Mouse (Mus musculus) heart, adult 2 months (tissue): ENCODE measurements around the gene Homer2. TPM values are rescaled to one million over a fixed set of nuclear protein-coding genes. Genes with fewer than 3 reads are reported as not detected.

ENCODE experiments used
- DNase-seq, 2 experiments: peaks; one replicate each; pipeline ENCODE4 v3.0.0; 2021
- H3K27ac ChIP-seq: fragments of 200-600 bp; 2 replicates; pipeline ENCODE4 v1.8.1; 2022
- H3K27me3 ChIP-seq: fragments of 200-500 bp; 2 replicates; pipeline ENCODE4 v1.6.1; 2012; ENCODE audit warnings: mild to moderate bottlenecking, low read length, inconsistent platforms, mixed read lengths; ENCODE audit not compliant: control insufficient read depth, insufficient read depth
- H3K36me3 ChIP-seq: fragments of 200-500 bp; 2 replicates; pipeline ENCODE4 v1.6.1; 2012; ENCODE audit warnings: low read length, inconsistent platforms; ENCODE audit not compliant: control insufficient read depth, insufficient read depth
- H3K4me1 ChIP-seq: fragments of 200-500 bp; 2 replicates; pipeline ENCODE4 v1.6.1; 2011; ENCODE audit warnings: low read length; ENCODE audit not compliant: control insufficient read depth, insufficient read depth
- H3K4me3 ChIP-seq: fragments of 200-600 bp; 2 replicates; pipeline ENCODE4 v1.8.1; 2022
- H3K79me2 ChIP-seq: fragments of 200-500 bp; replicated peaks from 2 replicates; pipeline ENCODE4 v1.6.1; 2012; ENCODE audit warnings: mild to moderate bottlenecking, inconsistent platforms, low read length, moderate library complexity, mixed read lengths; ENCODE audit not compliant: control insufficient read depth, insufficient read depth
- H3K9ac ChIP-seq: fragments of 200-500 bp; 2 replicates; pipeline ENCODE4 v1.6.1; 2012; ENCODE audit warnings: low read depth, mild to moderate bottlenecking, control low read depth, inconsistent platforms, low read length, mixed read lengths
- CTCF ChIP-seq: fragments of 200-600 bp; IDR thresholded peaks from 2 replicates; pipeline ENCODE4 v1.8.1; 2022; ENCODE audit warnings: antibody characterized with exemption, mild to moderate bottlenecking, moderate library complexity
- EP300 ChIP-seq: fragments of 200-500 bp; IDR thresholded peaks from 2 replicates; pipeline ENCODE4 v1.6.1; 2011; ENCODE audit warnings: low read depth, low read length, control low read depth; ENCODE audit not compliant: insufficient read depth
- POLR2A ChIP-seq: fragments of 200-500 bp; IDR thresholded peaks from 2 replicates; pipeline ENCODE4 v1.6.1; 2011; ENCODE audit warnings: mild to moderate bottlenecking, low read depth, low read length, control low read depth; ENCODE audit not compliant: insufficient read depth
- WGBS: fragments of 180-500 bp; shearing (Covaris S2); methylation state at CpG from one replicate; pipeline ENCODE4 v1.1.7; 2018; 5-methylcytosine and 5-hydroxymethylcytosine counted together
- intact Hi-C: fragments of 180-260 bp; cut with DNase I; formaldehyde crosslinking; loops from one replicate; pipeline ENCODE4 v1.15.1; 2025
- polyA plus RNA-seq: library from polyadenylated mRNA; depleted of rRNA; stranded (reverse); fragments of >200 nt; gene quantifications from 2 replicates; pipeline ENCODE4 v1.2.3, GENCODE M21; 2012
- total RNA-seq, 2 experiments: library from RNA; stranded (reverse); gene quantifications; 2 replicates each; pipeline ENCODE4 v1.2.3; 2021

The Homer2 gene
- total and polyA plus RNA-seq, 3 experiments = 33.1 to 99.5 (median 85.1) TPM

DNA sequence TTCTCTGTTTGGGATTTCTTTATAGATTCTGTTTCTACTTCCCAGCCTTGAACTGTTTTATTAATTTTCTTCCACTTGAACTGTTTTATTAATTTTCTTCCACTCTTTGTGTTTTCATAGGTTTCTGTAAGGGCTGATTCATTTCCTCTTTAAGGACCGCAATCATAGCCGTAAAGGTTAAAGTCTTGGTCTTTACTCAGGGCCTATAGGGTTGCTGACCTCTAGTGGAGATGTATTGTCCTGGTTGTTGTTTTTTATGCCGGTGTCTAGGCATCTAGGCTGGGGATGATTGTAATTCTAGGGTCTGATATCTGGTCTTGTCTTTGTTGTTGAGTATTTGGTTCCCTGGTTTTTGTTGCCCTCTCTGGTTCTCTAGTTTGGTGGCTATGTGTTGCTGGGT lies 123.8 kb downstream of the Homer2 start:
- Histone ChIP-seq H3K27me3 (no peaks in the 10 kb centered on the region), H3K27ac (no peak overlapping the region), H3K36me3 (peaks cover 11% of the 10 kb centered on the region), H3K9ac (no peak overlapping the region), H3K79me2 (no peaks in the 10 kb centered on the region; the same call in 1 of the 2 replicates), H3K4me3 (no peak overlapping the region), H3K4me1 (no peaks in the 10 kb centered on the region)
- 38% methylated on average over 3 of the region's 3 CpGs for WGBS
- no peak for DNase-seq
- TF ChIP-seq EP300 = no peak
- no peak for TF ChIP-seq POLR2A
- peak; percentile 50 for TF ChIP-seq CTCF
- intact Hi-C loops = no loop called here

DNA sequence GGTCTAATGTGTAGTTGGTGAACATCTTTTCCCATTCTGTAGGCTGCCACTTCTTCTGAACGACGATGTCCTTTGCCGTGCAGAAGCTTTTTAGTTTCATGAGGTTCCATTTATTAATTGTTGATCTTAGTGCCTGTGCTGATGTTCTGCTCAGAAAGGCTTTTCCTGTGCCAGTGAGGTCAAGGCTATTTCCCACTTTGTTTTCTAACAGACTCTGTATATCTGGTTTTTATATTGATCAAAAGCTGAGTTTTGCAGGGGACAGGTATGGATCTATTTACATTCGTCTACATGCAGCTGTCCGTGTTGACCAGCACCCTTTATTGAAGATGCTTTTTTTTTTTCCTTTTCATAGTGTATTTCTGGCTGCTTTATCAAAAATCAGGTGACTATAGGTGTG lies 128.0 kb downstream of the Homer2 start:
- DNase-seq = no peak
- Histone ChIP-seq H3K4me3 (no peak overlapping the region), H3K36me3 (peaks cover 25% of the 10 kb centered on the region), H3K4me1 (peaks cover 5% of the 10 kb centered on the region), H3K27ac (no peak overlapping the region), H3K79me2 (peaks cover 6% of the 10 kb centered on the region), H3K27me3 (no peaks in the 10 kb centered on the region), H3K9ac (no peak overlapping the region)
- intact Hi-C loops = loop anchor here (10.0 kb wide), 1 partner anchor 415 kb away; no protein-coding TSS in a partner anchor
- WGBS = 96% methylated on average over 5 of the region's 5 CpGs
- TF ChIP-seq POLR2A (no peak), EP300 (no peak), CTCF (no peak)

DNA sequence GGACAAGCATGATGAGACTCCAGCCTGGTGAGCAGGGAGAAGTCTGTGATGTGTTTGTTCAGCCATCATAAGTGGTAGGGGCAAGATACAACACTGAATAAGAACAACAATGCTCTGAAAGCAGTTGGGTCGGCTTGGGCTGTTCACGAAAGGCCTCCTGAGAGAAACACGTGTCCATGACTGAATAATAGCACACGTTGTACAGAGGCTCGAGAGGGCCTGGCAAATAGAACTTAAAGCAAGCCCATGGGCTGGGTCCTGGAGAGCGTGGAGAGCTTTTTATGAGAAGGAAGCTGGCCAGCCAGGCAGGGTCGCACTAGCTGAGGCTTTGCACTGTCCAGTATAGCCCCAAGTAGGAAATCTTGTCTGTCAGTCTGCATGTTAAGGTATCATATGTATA lies 128.9 kb downstream of the Homer2 start:
- no peak overlapping the region for H3K27ac ChIP-seq
- H3K9ac ChIP-seq = no peak overlapping the region
- WGBS = 80% methylated on average over 7 of the region's 7 CpGs
- peaks cover 9% of the 10 kb centered on the region for H3K79me2 ChIP-seq
- intact Hi-C loops = loop anchor here (10.0 kb wide), 1 partner anchor 414 kb away; no protein-coding TSS in a partner anchor
- no peak for DNase-seq
- H3K27me3 ChIP-seq = no peaks in the 10 kb centered on the region
- H3K4me1 ChIP-seq = peaks cover 7% of the 10 kb centered on the region
- H3K4me3 ChIP-seq = no peak overlapping the region
- peaks cover 25% of the 10 kb centered on the region for H3K36me3 ChIP-seq
- TF ChIP-seq EP300 (no peak), POLR2A (no peak), CTCF (no peak)

DNA sequence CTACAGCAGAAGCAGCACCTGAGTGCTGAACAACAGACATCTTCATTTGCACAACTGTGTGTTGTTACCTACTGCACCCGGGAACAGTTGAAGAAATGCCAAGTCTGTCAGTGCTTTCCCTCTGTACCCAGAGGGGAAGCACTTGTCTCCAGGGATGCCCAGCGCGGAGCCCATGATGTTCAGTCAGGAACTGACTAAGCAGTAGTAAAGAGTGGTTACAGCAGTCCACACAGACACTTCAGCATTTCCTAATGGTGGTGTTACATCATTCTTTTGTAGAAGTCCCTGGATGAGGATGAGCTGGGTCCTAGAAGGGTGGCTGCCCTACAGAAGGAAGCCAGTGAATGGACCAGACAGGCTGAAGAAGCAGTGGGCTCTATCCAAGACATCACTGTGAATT lies 129.5 kb downstream of the Homer2 start:
- no peak overlapping the region for H3K4me3 ChIP-seq
- intact Hi-C loops = loop anchor here (10.0 kb wide), 1 partner anchor 413 kb away; no protein-coding TSS in a partner anchor
- 57% methylated on average over 3 of the region's 3 CpGs for WGBS
- no peak for TF ChIP-seq POLR2A
- H3K36me3 ChIP-seq = peaks cover 27% of the 10 kb centered on the region
- peaks cover 10% of the 10 kb centered on the region for H3K4me1 ChIP-seq
- no peaks in the 10 kb centered on the region for H3K27me3 ChIP-seq
- H3K27ac ChIP-seq = no peak overlapping the region
- H3K9ac ChIP-seq = no peak overlapping the region
- H3K79me2 ChIP-seq = peaks cover 9% of the 10 kb centered on the region
- DNase-seq = no peak

DNA sequence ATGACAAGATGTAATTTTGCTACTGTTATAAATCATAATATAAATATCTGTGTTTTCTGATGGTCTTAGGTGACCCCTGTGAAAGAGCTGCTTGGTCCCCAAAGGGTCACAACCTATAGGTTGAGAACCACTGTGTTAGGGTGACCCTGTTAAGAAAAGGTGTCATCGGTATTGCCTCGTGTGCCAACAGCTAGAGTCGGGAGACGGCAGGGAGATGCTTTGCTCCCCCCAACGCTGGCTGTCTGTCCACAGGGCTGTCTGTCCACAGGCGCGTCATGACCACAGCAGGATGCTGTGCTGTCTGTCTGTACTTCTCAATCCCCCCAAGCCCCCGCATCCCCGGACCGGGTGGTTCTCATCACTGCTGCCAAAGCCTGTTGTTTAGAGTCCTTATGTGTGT lies 131.7 kb downstream of the Homer2 start:
- peak in 1 of 2 experiments; percentile 16 for DNase-seq
- 79% methylated on average over 10 of the region's 10 CpGs for WGBS
- intact Hi-C loops = loop anchor here (10.0 kb wide), 1 partner anchor 411 kb away; no protein-coding TSS in a partner anchor
- no peak overlapping the region for H3K4me3 ChIP-seq
- no peak overlapping the region for H3K9ac ChIP-seq
- H3K27ac ChIP-seq = peak overlapping the region; percentile 34; the same call in 1 of the 2 replicates
- no peak for TF ChIP-seq POLR2A
- no peak for TF ChIP-seq EP300
- TF ChIP-seq CTCF = no peak
- H3K36me3 ChIP-seq = peaks cover 27% of the 10 kb centered on the region
- H3K79me2 ChIP-seq = peaks cover 9% of the 10 kb centered on the region
- no peaks in the 10 kb centered on the region for H3K27me3 ChIP-seq
- H3K4me1 ChIP-seq = peaks cover 12% of the 10 kb centered on the region

- no peak overlapping the region for H3K9ac ChIP-seq
- peaks cover 9% of the 10 kb centered on the region for H3K79me2 ChIP-seq
- peak in 1 of 2 experiments; percentile 6 for DNase-seq
- H3K4me1 ChIP-seq = peaks cover 12% of the 10 kb centered on the region
- no peaks in the 10 kb centered on the region for H3K27me3 ChIP-seq
- WGBS = 89% methylated on average over 9 of the region's 9 CpGs
- peaks cover 22% of the 10 kb centered on the region for H3K36me3 ChIP-seq
- peak overlapping the region; percentile 94 for H3K27ac ChIP-seq
- intact Hi-C loops = loop anchor here (5.0 to 10.0 kb wide), 2 partner anchors 117 to 409 kb away; partner anchors contain the start of gene Cpeb1
- TF ChIP-seq POLR2A (no peak), EP300 (no peak), CTCF (no peak)
- H3K4me3 ChIP-seq = no peak overlapping the region
Observed at GRCm38 (mm10) chr7:81573821-81574220, 133.5 kb downstream of the Homer2 start.
